Mouse (Mus musculus) frontal cortex, adult (tissue): ENCODE data around the gene Gm20388.

Experiments
- ATAC-seq: cut with Nextera tagmentation; 2 replicates; pipeline ENCODE4 v1.9.2; 2017; ENCODE audit warnings: mild to moderate bottlenecking, moderate library complexity, mixed read lengths; ENCODE audit not compliant: low TSS enrichment

Gm20388 gene

GRCm38 (mm10) chr8:124363337-124363736 is 4452.7 kb downstream of the Gm20388 start:
- ATAC-seq: no peak

- ATAC-seq: no peak
Observed at GRCm38 (mm10) chr8:124368213-124368612, 4457.6 kb downstream of the Gm20388 start.

GRCm38 (mm10) chr8:124370422-124371183 is 4460.0 kb downstream of the Gm20388 start:
- ATAC-seq: peak; percentile 28; the same call in 1 of the 2 replicates

- no peak; the same call in 1 of the 2 replicates for ATAC-seq
Observed at GRCm38 (mm10) chr8:124371410-124372123, 4460.9 kb downstream of the Gm20388 start.

- ATAC-seq: 0 out of 2 replicates have a peak, but pooled peaks have one; percentile 7
Observed at GRCm38 (mm10) chr8:124373753-124374152, 4463.1 kb downstream of the Gm20388 start.

GRCm38 (mm10) chr8:124375168-124375567 is 4464.5 kb downstream of the Gm20388 start:
- peak; percentile 36 for ATAC-seq

GRCm38 (mm10) chr8:124375727-124376126 is 4465.1 kb downstream of the Gm20388 start:
- ATAC-seq: no peak

- no peak for ATAC-seq
Observed at GRCm38 (mm10) chr8:124376406-124376805, 4465.8 kb downstream of the Gm20388 start.

GRCm38 (mm10) chr8:124379289-124379688 is 4468.6 kb downstream of the Gm20388 start:
- no peak for ATAC-seq

- ATAC-seq: peak; percentile 46
Observed at GRCm38 (mm10) chr8:124382235-124382634, 4471.6 kb downstream of the Gm20388 start.

- ATAC-seq: no peak
Observed at GRCm38 (mm10) chr8:124384336-124384735, 4473.7 kb downstream of the Gm20388 start.

- peak; percentile 42 for ATAC-seq
Observed at GRCm38 (mm10) chr8:124386225-124386899, 4475.7 kb downstream of the Gm20388 start.

GRCm38 (mm10) chr8:124389495-124389894 is 4478.9 kb downstream of the Gm20388 start:
- ATAC-seq: peak; percentile 55

- peak; percentile 9; the same call in 1 of the 2 replicates for ATAC-seq
Observed at GRCm38 (mm10) chr8:124391191-124391590, 4480.6 kb downstream of the Gm20388 start.

- ATAC-seq: no peak
Observed at GRCm38 (mm10) chr8:124392271-124393012, 4481.8 kb downstream of the Gm20388 start.

GRCm38 (mm10) chr8:124393013-124393412 is 4482.4 kb downstream of the Gm20388 start:
- no peak for ATAC-seq

- no peak for ATAC-seq
Observed at GRCm38 (mm10) chr8:124393927-124394326, 4483.3 kb downstream of the Gm20388 start.

GRCm38 (mm10) chr8:124394951-124395350 is 4484.3 kb downstream of the Gm20388 start:
- ATAC-seq: no peak
